Mouse (Mus musculus): ENCODE measurements around the gene Als2cl.

The Als2cl gene

GRCm38 (mm10) chr9:110914631-110915236 lies 35.1 kb downstream of the Als2cl start:
- DNase-seq (ENCODE audit: low read depth, low spot score): no peak

- no peak for DNase-seq (ENCODE audit: low read depth, low spot score)
Observed at GRCm38 (mm10) chr9:110915466-110915865, 35.8 kb downstream of the Als2cl start.

GRCm38 (mm10) chr9:110916786-110917185 lies 37.1 kb downstream of the Als2cl start, which contains the start of gene Fam240a:
Gene Fam240a (minus strand): TSS chr9:110916861.
- DNase-seq (ENCODE audit: low read depth, low spot score): no peak

GRCm38 (mm10) chr9:110920665-110921419 lies 41.2 kb downstream of the Als2cl start:
- DNase-seq (ENCODE audit: low read depth, low spot score): no peak

- peak; percentile 80 for DNase-seq (ENCODE audit: low read depth, low spot score)
Observed at GRCm38 (mm10) chr9:110922759-110923158, 43.1 kb downstream of the Als2cl start.

GRCm38 (mm10) chr9:110931573-110931972 lies 51.9 kb downstream of the Als2cl start:
- no peak for DNase-seq (ENCODE audit: low read depth, low spot score)

- DNase-seq (ENCODE audit: low read depth, low spot score): no peak
Observed at GRCm38 (mm10) chr9:110933850-110934437, 54.3 kb downstream of the Als2cl start.

GRCm38 (mm10) chr9:110935941-110936340 lies 56.3 kb downstream of the Als2cl start:
- DNase-seq (ENCODE audit: low read depth, low spot score): no peak

GRCm38 (mm10) chr9:110937506-110938490 lies 58.1 kb downstream of the Als2cl start:
- DNase-seq (ENCODE audit: low read depth, low spot score): no peak

GRCm38 (mm10) chr9:110944265-110944664 lies 64.6 kb downstream of the Als2cl start:
- peak; percentile 57 for DNase-seq (ENCODE audit: low read depth, low spot score)

- peak; percentile 34 for DNase-seq (ENCODE audit: low read depth, low spot score)
Observed at GRCm38 (mm10) chr9:110945343-110945742, 65.7 kb downstream of the Als2cl start.

- no peak for DNase-seq (ENCODE audit: low read depth, low spot score)
Observed at GRCm38 (mm10) chr9:110945926-110946325, 66.3 kb downstream of the Als2cl start, which contains the start of gene Tdgf1. Gene Tdgf1 (minus strand): TSS chr9:110946158.

GRCm38 (mm10) chr9:110946548-110947044 lies 66.9 kb downstream of the Als2cl start:
- DNase-seq (ENCODE audit: low read depth, low spot score): no peak

- no peak for DNase-seq (ENCODE audit: low read depth, low spot score)
Observed at GRCm38 (mm10) chr9:110947261-110947661, 67.6 kb downstream of the Als2cl start.

GRCm38 (mm10) chr9:110947900-110948299 lies 68.2 kb downstream of the Als2cl start:
- DNase-seq (ENCODE audit: low read depth, low spot score): no peak

- DNase-seq (ENCODE audit: low read depth, low spot score): no peak
Observed at GRCm38 (mm10) chr9:110948813-110949310, 69.2 kb downstream of the Als2cl start.

- no peak for DNase-seq (ENCODE audit: low read depth, low spot score)
Observed at GRCm38 (mm10) chr9:110950109-110950508, 70.4 kb downstream of the Als2cl start.
